Comparison of ENCODE assay signal across 9 mouse cellular contexts in genomic region chr2:166553502-166554168, GRCm38 (mm10).
DNase-seq lines count a peak whose midpoint lies in the region; ATAC-seq and TF ChIP-seq lines count a peak whose summit lies in the region.
"Had no signal": no experiment of that assay in that cellular context is flagged by ENCODE, and none has a peak within 500 bp of the region (broad histone marks: within the 10 kb centered on the region; RNA-seq: fewer than 3 reads in every experiment).

No protein-coding gene starts in this region.

- no peaks in the 10 kb centered on the region for H3K27me3 ChIP-seq in heart, embryonic 11.5 days (ENCODE audit: control insufficient read depth, insufficient read depth, low read length)
- H3K27me3 ChIP-seq in heart, adult 2 months (ENCODE audit: control insufficient read depth, insufficient read depth, low read length): no peaks in the 10 kb centered on the region
- H3K27me3 ChIP-seq in stomach, postnatal 0 days (ENCODE audit: control insufficient read depth, insufficient read depth, low read length): no peaks in the 10 kb centered on the region

- H3K27ac ChIP-seq in heart, embryonic 11.5 days (ENCODE audit: low read depth, low read length): no peak overlapping the region
- no peak overlapping the region for H3K27ac ChIP-seq in heart, adult 2 months
- no peak overlapping the region for H3K27ac ChIP-seq in stomach, postnatal 0 days (replicated peaks)

- WGBS in heart, embryonic 11.5 days (ENCODE audit: insufficient replicate concordance): 25% methylated on average over 18 of the region's 18 CpGs
- 47% methylated on average over 18 of the region's 18 CpGs for WGBS in heart, adult 2 months
- WGBS in stomach, postnatal 0 days: 36% methylated on average over 18 of the region's 18 CpGs

- H3K4me2 ChIP-seq in heart, embryonic 11.5 days: peak overlapping the region; percentile 39
- H3K4me2 ChIP-seq in stomach, postnatal 0 days (replicated peaks; ENCODE audit: low read depth): peak overlapping the region; percentile 20; the same call in 1 of the 2 replicates

- H3K4me1 ChIP-seq in heart, embryonic 11.5 days (ENCODE audit: control insufficient read depth, insufficient read depth, low read length): peaks cover 12% of the 10 kb centered on the region
- no peaks in the 10 kb centered on the region for H3K4me1 ChIP-seq in heart, adult 2 months (ENCODE audit: control insufficient read depth, insufficient read depth, low read length)
- H3K4me1 ChIP-seq in stomach, postnatal 0 days (replicated peaks; ENCODE audit: control insufficient read depth, insufficient read depth): no peaks in the 10 kb centered on the region

- H3K9ac ChIP-seq in heart, embryonic 11.5 days (ENCODE audit: low read depth, low read length): no peak overlapping the region
- no peak overlapping the region for H3K9ac ChIP-seq in heart, adult 2 months (ENCODE audit: low read depth, low read length)
- H3K9ac ChIP-seq in stomach, postnatal 0 days (ENCODE audit: low read length): no peak overlapping the region

- no peak overlapping the region for H3K4me3 ChIP-seq in heart, embryonic 11.5 days (ENCODE audit: low read depth, low read length)
- no peak overlapping the region for H3K4me3 ChIP-seq in heart, adult 2 months
- no peak overlapping the region for H3K4me3 ChIP-seq in stomach, postnatal 0 days (ENCODE audit: low read depth, low read length)

- intact Hi-C loops in heart, adult 2 months (cut with DNase I): no loop called here

- no peak for ATAC-seq in heart, embryonic 11.5 days (replicated peaks; ENCODE audit: insufficient number of reproducible peaks, low FRiP score, low TSS enrichment)
- ATAC-seq in stomach, postnatal 0 days (ENCODE audit: low FRiP score, low TSS enrichment): peak; percentile 73

- no peak for TF ChIP-seq POLR2A in heart, adult 2 months (IDR thresholded peaks at IDR 0.05; ENCODE audit: insufficient read depth, low read depth, low read length)

- no peak for TF ChIP-seq CTCF in heart, adult 2 months (IDR thresholded peaks at IDR 0.05)
- TF ChIP-seq CTCF in stomach, postnatal 0 days (IDR thresholded peaks at IDR 0.05; ENCODE audit: low read depth): no peak

- H3K9me3 ChIP-seq in heart, embryonic 11.5 days (replicated peaks; ENCODE audit: control insufficient read depth, low read length): no peaks in the 10 kb centered on the region
- no peaks in the 10 kb centered on the region for H3K9me3 ChIP-seq in stomach, postnatal 0 days (ENCODE audit: control insufficient read depth, low read length)

- H3K36me3 ChIP-seq in heart, embryonic 11.5 days (ENCODE audit: control insufficient read depth, insufficient read depth, low read length): no peaks in the 10 kb centered on the region
- no peaks in the 10 kb centered on the region for H3K36me3 ChIP-seq in heart, adult 2 months (ENCODE audit: control insufficient read depth, insufficient read depth, low read length)
- H3K36me3 ChIP-seq in stomach, postnatal 0 days (ENCODE audit: control insufficient read depth, insufficient read depth, low read length): no peaks in the 10 kb centered on the region
- H3K36me3 ChIP-seq: G1E had no signal

- H3K79me2 ChIP-seq in heart, adult 2 months (replicated peaks; ENCODE audit: control insufficient read depth, insufficient read depth, low read length): no peaks in the 10 kb centered on the region

- no peak for DNase-seq in heart, adult 2 months
- peak; percentile 63 for DNase-seq in c-Kit-positive CD71-positive TER-119-positive erythroid progenitor cells, embryonic 14.5 days (ENCODE audit: low spot score)
- peak; percentile 15 to 23 for DNase-seq in kidney, adult 8-10 months
- DNase-seq in lung, postnatal 10 days: peak; percentile 78
- DNase-seq in stomach, postnatal 0 days (ENCODE audit: low spot score): peak; percentile 59
- no peak for DNase-seq in urinary bladder, adult 18-20 months (ENCODE audit: low spot score in 2 of 2)
- DNase-seq in left cerebral cortex, adult 11 months (ENCODE audit: low spot score): no peak

- TF ChIP-seq EP300 in heart, adult 2 months (IDR thresholded peaks at IDR 0.05; ENCODE audit: insufficient read depth, low read depth, low read length): no peak
- no peak for TF ChIP-seq EP300 in stomach, postnatal 0 days (optimal IDR thresholded peaks at IDR 0.05)

Comparison
In these comparisons a context has a peak if more than half of its experiments do, and no peak if none do; other contexts are left out.
1. DNase-seq: peak in c-Kit-positive CD71-positive TER-119-positive erythroid progenitor cells, embryonic 14.5 days (single experiment), kidney, adult 8-10 months (2 of 2), lung, postnatal 10 days (single experiment) and stomach, postnatal 0 days (single experiment); none in heart, adult 2 months (0 of 2), urinary bladder, adult 18-20 months (0 of 2) and left cerebral cortex, adult 11 months (single experiment).